Mouse (Mus musculus) kidney, postnatal 14 days (tissue): ENCODE measurements around the gene Med21.

Experiments
- DNase-seq: peaks from one replicate; pipeline ENCODE4 v3.0.0; 2022; ENCODE audit warnings: mixed read lengths

The Med21 gene

GRCm38 (mm10) chr6:146642276-146643183 is at the start of gene Med21, which contains the start of gene Tm7sf3:
Gene Med21 (plus strand): TSS chr6:146642547.
Gene Tm7sf3 (minus strand): TSS chr6:146642824.
- DNase-seq, result peak; percentile 99

- DNase-seq, result no peak
Observed at GRCm38 (mm10) chr6:146602601-146603000, 39.7 kb upstream of the Med21 start.

GRCm38 (mm10) chr6:146603651-146604050 is 38.7 kb upstream of the Med21 start:
- peak; percentile 24 for DNase-seq

- DNase-seq, result no peak
Observed at GRCm38 (mm10) chr6:146611385-146611784, 31.0 kb upstream of the Med21 start.

- DNase-seq, result no peak
Observed at GRCm38 (mm10) chr6:146611897-146612296, 30.4 kb upstream of the Med21 start.

- no peak for DNase-seq
Observed at GRCm38 (mm10) chr6:146612736-146613135, 29.6 kb upstream of the Med21 start.

- no peak for DNase-seq
Observed at GRCm38 (mm10) chr6:146613907-146614306, 28.4 kb upstream of the Med21 start.

GRCm38 (mm10) chr6:146614541-146614940 is 27.8 kb upstream of the Med21 start:
- no peak for DNase-seq

- no peak for DNase-seq
Observed at GRCm38 (mm10) chr6:146615891-146616290, 26.5 kb upstream of the Med21 start.

- no peak for DNase-seq
Observed at GRCm38 (mm10) chr6:146616670-146617069, 25.7 kb upstream of the Med21 start.

- DNase-seq, result no peak
Observed at GRCm38 (mm10) chr6:146628123-146628522, 14.2 kb upstream of the Med21 start.

- DNase-seq, result no peak
Observed at GRCm38 (mm10) chr6:146629781-146630756, 12.3 kb upstream of the Med21 start.

GRCm38 (mm10) chr6:146630961-146631360 is 11.4 kb upstream of the Med21 start:
- peak; percentile 29 for DNase-seq

- DNase-seq, result no peak
Observed at GRCm38 (mm10) chr6:146631847-146632246, 10.5 kb upstream of the Med21 start.

- no peak for DNase-seq
Observed at GRCm38 (mm10) chr6:146632403-146632802, 9.9 kb upstream of the Med21 start.

GRCm38 (mm10) chr6:146633097-146633496 is 9.2 kb upstream of the Med21 start:
- no peak for DNase-seq

GRCm38 (mm10) chr6:146633629-146634014 is 8.7 kb upstream of the Med21 start:
- peak; percentile 60 for DNase-seq

GRCm38 (mm10) chr6:146634015-146634722 is 8.2 kb upstream of the Med21 start:
- DNase-seq, result peak; percentile 93

GRCm38 (mm10) chr6:146634759-146635606 is 7.4 kb upstream of the Med21 start:
- no peak for DNase-seq

GRCm38 (mm10) chr6:146636482-146636881 is 5.9 kb upstream of the Med21 start:
- no peak for DNase-seq
